Mouse (Mus musculus): ENCODE data around the gene Ern1. TPM values are rescaled to one million over a fixed set of nuclear protein-coding genes. Genes with fewer than 3 reads are reported as not detected.
A peak's percentile ranks its signal among the peaks of the same experiment; 100 is the strongest.
"Not testable (repeated sequence)": the region's sequence is repeated elsewhere in the genome, so short reads cannot be mapped to it uniquely, and the experiment has no call there.

Gene Ern1
- total RNA-seq, 1 experiment, result 7.4 TPM

GRCm38 (mm10) chr11:106492984-106493669 is 5.5 kb upstream of the Ern1 start:
- no peaks in the 10 kb centered on the region; a peak in 1 of 4 replicates for H3K4me1 ChIP-seq (ENCODE audit: control insufficient read depth in 2 of 2, insufficient read depth in 2 of 2, low read length in 2 of 2, poor library complexity in 1 of 2)
- H3K36me3 ChIP-seq (ENCODE audit: control insufficient read depth, insufficient read depth, low read length, poor library complexity, severe bottlenecking), result no peaks in the 10 kb centered on the region
- DNase-seq (ENCODE audit: low read depth, low spot score), result no peak
- no peak for TF ChIP-seq MAFK (IDR thresholded peaks at IDR 0.05; ENCODE audit: insufficient read depth, low read depth, low read length)
- no peak for TF ChIP-seq CHD2 (IDR thresholded peaks at IDR 0.05; ENCODE audit: low read depth, low read length)
- TF ChIP-seq ZNF384 (IDR thresholded peaks at IDR 0.05; ENCODE audit: low read depth, low read length), result no peak
- no peak for TF ChIP-seq HCFC1 (IDR thresholded peaks at IDR 0.05; ENCODE audit: borderline replicate concordance, insufficient read depth, low read length)
- TF ChIP-seq ZC3H11A (IDR thresholded peaks at IDR 0.05; ENCODE audit: borderline replicate concordance, low read depth, low read length), result no peak
- H3K27ac ChIP-seq (ENCODE audit: insufficient read depth, low read depth, low read length, poor library complexity, severe bottlenecking), result no peak overlapping the region
- no peak overlapping the region for H3K4me3 ChIP-seq (ENCODE audit: insufficient read depth in 1 of 2, low read depth in 1 of 2, low read length in 2 of 2, poor library complexity in 1 of 2, severe bottlenecking in 1 of 2)
- no peaks in the 10 kb centered on the region for H3K9me3 ChIP-seq (ENCODE audit: control insufficient read depth, insufficient read depth, low read depth, low read length)
- in situ Hi-C loops (cut with MboI; ENCODE audit: low sequenced_read_pairs in 2 of 2, unreplicated experiment in 2 of 2), result no loop called here
- no peak overlapping the region for H3K9ac ChIP-seq (ENCODE audit: insufficient read depth, low read depth, low read length, poor library complexity, severe bottlenecking)

- no peak overlapping the region for H3K9ac ChIP-seq (ENCODE audit: insufficient read depth, low read depth, low read length, poor library complexity, severe bottlenecking)
- TF ChIP-seq ZC3H11A (IDR thresholded peaks at IDR 0.05; ENCODE audit: borderline replicate concordance, low read depth, low read length) (no peak; the same call in 1 of the 2 replicates), HCFC1 (IDR thresholded peaks at IDR 0.05; ENCODE audit: borderline replicate concordance, insufficient read depth, low read length) (no peak), CHD2 (IDR thresholded peaks at IDR 0.05; ENCODE audit: low read depth, low read length) (no peak), ZNF384 (IDR thresholded peaks at IDR 0.05; ENCODE audit: low read depth, low read length) (peak; percentile 96), MAFK (IDR thresholded peaks at IDR 0.05; ENCODE audit: insufficient read depth, low read depth, low read length) (no peak)
- in situ Hi-C loops (cut with MboI; ENCODE audit: low sequenced_read_pairs in 2 of 2, unreplicated experiment in 2 of 2), result no loop called here
- no peak for DNase-seq (ENCODE audit: low read depth, low spot score)
- no peaks in the 10 kb centered on the region; a peak in 1 of 4 replicates for H3K4me1 ChIP-seq (ENCODE audit: control insufficient read depth in 2 of 2, insufficient read depth in 2 of 2, low read length in 2 of 2, poor library complexity in 1 of 2)
- H3K36me3 ChIP-seq (ENCODE audit: control insufficient read depth, insufficient read depth, low read length, poor library complexity, severe bottlenecking), result no peaks in the 10 kb centered on the region
- H3K9me3 ChIP-seq (ENCODE audit: control insufficient read depth, insufficient read depth, low read depth, low read length), result no peaks in the 10 kb centered on the region
- no peak overlapping the region for H3K27ac ChIP-seq (ENCODE audit: insufficient read depth, low read depth, low read length, poor library complexity, severe bottlenecking)
- H3K4me3 ChIP-seq (ENCODE audit: insufficient read depth in 1 of 2, low read depth in 1 of 2, low read length in 2 of 2, poor library complexity in 1 of 2, severe bottlenecking in 1 of 2), result no peak overlapping the region
Measured at GRCm38 (mm10) chr11:106491393-106491792, 3.7 kb upstream of the Ern1 start.

GRCm38 (mm10) chr11:106490600-106490999 is 2.9 kb upstream of the Ern1 start:
- H3K27ac ChIP-seq (ENCODE audit: insufficient read depth, low read depth, low read length, poor library complexity, severe bottlenecking); H3K4me3 ChIP-seq (ENCODE audit: insufficient read depth in 1 of 2, low read depth in 1 of 2, low read length in 2 of 2, poor library complexity in 1 of 2, severe bottlenecking in 1 of 2); H3K9ac ChIP-seq (ENCODE audit: insufficient read depth, low read depth, low read length, poor library complexity, severe bottlenecking); in situ Hi-C loops (cut with MboI; ENCODE audit: low sequenced_read_pairs in 2 of 2, unreplicated experiment in 2 of 2); H3K4me1 ChIP-seq (ENCODE audit: control insufficient read depth in 2 of 2, insufficient read depth in 2 of 2, low read length in 2 of 2, poor library complexity in 1 of 2); H3K9me3 ChIP-seq (ENCODE audit: control insufficient read depth, insufficient read depth, low read depth, low read length); DNase-seq (ENCODE audit: low read depth, low spot score); H3K36me3 ChIP-seq (ENCODE audit: control insufficient read depth, insufficient read depth, low read length, poor library complexity, severe bottlenecking): not testable (repeated sequence)

- no peak overlapping the region for H3K4me3 ChIP-seq (ENCODE audit: insufficient read depth in 1 of 2, low read depth in 1 of 2, low read length in 2 of 2, poor library complexity in 1 of 2, severe bottlenecking in 1 of 2)
- in situ Hi-C loops (cut with MboI; ENCODE audit: low sequenced_read_pairs in 2 of 2, unreplicated experiment in 2 of 2), result no loop called here
- DNase-seq (ENCODE audit: low read depth, low spot score), result no peak
Measured at GRCm38 (mm10) chr11:106490057-106490456, 2.4 kb upstream of the Ern1 start.

More at GRCm38 (mm10) chr11:106490057-106490456, 2.4 kb upstream of the Ern1 start:
- TF ChIP-seq CHD2 (IDR thresholded peaks at IDR 0.05; ENCODE audit: low read depth, low read length), result no peak
- no peak for TF ChIP-seq ZC3H11A (IDR thresholded peaks at IDR 0.05; ENCODE audit: borderline replicate concordance, low read depth, low read length)
- TF ChIP-seq MAFK (IDR thresholded peaks at IDR 0.05; ENCODE audit: insufficient read depth, low read depth, low read length), result no peak
- no peak for TF ChIP-seq ZNF384 (IDR thresholded peaks at IDR 0.05; ENCODE audit: low read depth, low read length)
- no peak for TF ChIP-seq HCFC1 (IDR thresholded peaks at IDR 0.05; ENCODE audit: borderline replicate concordance, insufficient read depth, low read length)
- Histone ChIP-seq H3K4me1 (ENCODE audit: control insufficient read depth in 2 of 2, insufficient read depth in 2 of 2, low read length in 2 of 2, poor library complexity in 1 of 2) (no peaks in the 10 kb centered on the region; a peak in 2 of 4 replicates), H3K36me3 (ENCODE audit: control insufficient read depth, insufficient read depth, low read length, poor library complexity, severe bottlenecking) (no peaks in the 10 kb centered on the region), H3K9ac (ENCODE audit: insufficient read depth, low read depth, low read length, poor library complexity, severe bottlenecking) (no peak overlapping the region), H3K9me3 (ENCODE audit: control insufficient read depth, insufficient read depth, low read depth, low read length) (no peaks in the 10 kb centered on the region), H3K27ac (ENCODE audit: insufficient read depth, low read depth, low read length, poor library complexity, severe bottlenecking) (no peak overlapping the region)
